Mouse (Mus musculus): ENCODE measurements around the gene Lsp1. TPM values are rescaled to one million over a fixed set of nuclear protein-coding genes. Genes with fewer than 3 reads are reported as not detected.

Gene Lsp1
- total and polyA plus RNA-seq, 2 experiments = 1.4 to 6.0 TPM

GRCm38 (mm10) chr7:142483136-142483535 lies 22.5 kb downstream of the Lsp1 start:
- Histone ChIP-seq H3K79me2 (ENCODE audit: control insufficient read depth, insufficient read depth, low read length) (no peaks in the 10 kb centered on the region), H3K27me3 (ENCODE audit: control insufficient read depth, insufficient read depth, low read length) (no peaks in the 10 kb centered on the region), H3K4me1 (ENCODE audit: control insufficient read depth, insufficient read depth, low read length) (no peaks in the 10 kb centered on the region), H3K4me3 (ENCODE audit: insufficient read depth, low read depth, low read length) (no peak overlapping the region), H3K9ac (ENCODE audit: low read depth, low read length) (no peak overlapping the region), H3K27ac (replicated peaks; ENCODE audit: insufficient read depth, low read depth, low read length) (no peak overlapping the region), H3K36me3 (ENCODE audit: control insufficient read depth, insufficient read depth, low read length) (no peaks in the 10 kb centered on the region)
- 93% methylated on average over 11 of the region's 11 CpGs for WGBS
- TF ChIP-seq CTCF (IDR thresholded peaks at IDR 0.05; ENCODE audit: low read depth, low read length) (no peak), POLR2A (IDR thresholded peaks at IDR 0.05; ENCODE audit: extremely low read depth, insufficient read depth, low read length) (no peak)
- no peak for DNase-seq (ENCODE audit: extremely low read depth, low read depth, low spot score)

DNA sequence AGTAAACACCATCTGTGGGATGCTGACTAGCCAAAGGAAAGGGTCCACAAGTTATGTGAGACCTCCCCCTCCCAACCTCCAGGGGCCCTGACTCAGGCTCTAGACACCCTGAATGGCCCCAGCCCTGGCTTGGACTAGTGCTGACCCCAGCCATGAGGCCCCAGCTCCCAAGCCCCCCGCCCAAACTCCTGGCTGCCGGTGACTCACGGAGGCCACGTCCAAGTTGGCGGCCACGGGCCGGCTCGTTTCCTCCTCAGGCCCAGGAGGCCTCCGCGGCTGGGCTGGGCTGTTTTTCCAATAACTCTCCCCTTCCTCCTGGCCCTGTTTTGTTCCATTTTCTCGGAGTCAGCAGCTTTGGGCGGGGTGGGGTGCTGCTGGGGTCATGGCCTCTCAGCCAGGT lies 24.2 kb downstream of the Lsp1 start:
- H3K79me2 ChIP-seq (ENCODE audit: control insufficient read depth, insufficient read depth, low read length) = no peaks in the 10 kb centered on the region
- no peak for DNase-seq (ENCODE audit: extremely low read depth, low read depth, low spot score)
- 79% methylated on average over 12 of the region's 12 CpGs for WGBS
- no peak overlapping the region for H3K27ac ChIP-seq (replicated peaks; ENCODE audit: insufficient read depth, low read depth, low read length)
- H3K36me3 ChIP-seq (ENCODE audit: control insufficient read depth, insufficient read depth, low read length) = no peaks in the 10 kb centered on the region
- TF ChIP-seq CTCF (IDR thresholded peaks at IDR 0.05; ENCODE audit: low read depth, low read length) (no peak), POLR2A (IDR thresholded peaks at IDR 0.05; ENCODE audit: extremely low read depth, insufficient read depth, low read length) (no peak)
- no peak overlapping the region for H3K9ac ChIP-seq (ENCODE audit: low read depth, low read length)
- no peaks in the 10 kb centered on the region for H3K27me3 ChIP-seq (ENCODE audit: control insufficient read depth, insufficient read depth, low read length)
- H3K4me3 ChIP-seq (ENCODE audit: insufficient read depth, low read depth, low read length) = no peak overlapping the region
- H3K4me1 ChIP-seq (ENCODE audit: control insufficient read depth, insufficient read depth, low read length) = no peaks in the 10 kb centered on the region

DNA sequence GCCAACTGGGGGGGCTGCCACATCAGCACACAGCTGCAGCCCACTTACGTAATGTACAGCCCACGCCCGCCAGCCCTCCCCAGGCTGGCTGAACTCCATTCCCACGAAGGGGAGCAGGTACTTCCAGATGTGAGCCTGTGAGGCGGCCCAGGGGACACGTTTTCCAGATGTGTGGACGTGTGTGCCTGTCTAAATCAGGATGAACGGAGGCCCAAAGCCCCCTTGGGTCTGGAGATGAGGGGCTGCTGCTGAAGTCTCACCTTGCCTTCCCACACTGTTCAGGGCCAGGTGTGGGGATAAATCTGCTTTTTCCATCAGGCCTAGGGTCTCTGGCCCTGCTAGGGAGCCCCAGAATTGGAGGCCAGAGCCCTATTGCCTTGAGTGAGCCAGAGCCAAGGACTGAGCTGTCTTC lies 26.1 kb downstream of the Lsp1 start:
- Histone ChIP-seq H3K27ac (replicated peaks; ENCODE audit: insufficient read depth, low read depth, low read length) (no peak overlapping the region), H3K27me3 (ENCODE audit: control insufficient read depth, insufficient read depth, low read length) (no peaks in the 10 kb centered on the region), H3K79me2 (ENCODE audit: control insufficient read depth, insufficient read depth, low read length) (no peaks in the 10 kb centered on the region), H3K4me3 (ENCODE audit: insufficient read depth, low read depth, low read length) (no peak overlapping the region), H3K9ac (ENCODE audit: low read depth, low read length) (no peak overlapping the region), H3K36me3 (ENCODE audit: control insufficient read depth, insufficient read depth, low read length) (no peaks in the 10 kb centered on the region), H3K4me1 (ENCODE audit: control insufficient read depth, insufficient read depth, low read length) (no peaks in the 10 kb centered on the region)
- no peak for TF ChIP-seq CTCF (IDR thresholded peaks at IDR 0.05; ENCODE audit: low read depth, low read length)
- no peak for TF ChIP-seq POLR2A (IDR thresholded peaks at IDR 0.05; ENCODE audit: extremely low read depth, insufficient read depth, low read length)
- DNase-seq (ENCODE audit: extremely low read depth, low read depth, low spot score) = no peak
- WGBS = 92% methylated on average over 8 of the region's 8 CpGs

DNA sequence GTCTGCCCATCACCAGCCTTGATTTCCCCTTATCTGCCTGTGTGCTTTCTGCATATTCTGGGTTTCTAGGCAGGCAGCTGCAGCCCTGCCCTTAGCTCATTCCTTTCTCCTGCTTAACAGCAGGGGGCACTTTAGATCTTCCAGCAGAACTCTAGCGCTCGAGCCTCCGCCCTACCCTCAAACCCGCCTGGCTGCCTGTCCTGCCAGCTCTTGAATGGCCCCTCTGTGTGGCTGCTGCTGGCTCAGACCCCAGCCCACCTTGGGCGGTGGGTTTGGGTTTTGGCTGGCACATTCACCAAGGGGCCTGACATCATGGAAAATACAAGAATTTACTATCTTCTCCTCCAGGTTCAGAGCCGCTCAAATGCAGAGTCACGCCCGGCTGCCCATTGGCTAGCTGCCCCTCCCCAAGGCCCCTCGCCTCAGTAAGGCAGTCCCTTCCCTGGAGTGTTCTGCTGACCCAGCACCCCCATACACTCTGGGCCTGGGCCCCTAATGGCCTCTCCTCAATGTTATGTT lies 26.8 kb downstream of the Lsp1 start:
- no peaks in the 10 kb centered on the region for H3K4me1 ChIP-seq (ENCODE audit: control insufficient read depth, insufficient read depth, low read length)
- H3K4me3 ChIP-seq (ENCODE audit: insufficient read depth, low read depth, low read length) = no peak overlapping the region
- no peak for DNase-seq (ENCODE audit: extremely low read depth, low read depth, low spot score)
- no peaks in the 10 kb centered on the region for H3K27me3 ChIP-seq (ENCODE audit: control insufficient read depth, insufficient read depth, low read length)
- 57% methylated on average over 9 of the region's 9 CpGs for WGBS
- H3K9ac ChIP-seq (ENCODE audit: low read depth, low read length) = no peak overlapping the region
- no peaks in the 10 kb centered on the region for H3K79me2 ChIP-seq (ENCODE audit: control insufficient read depth, insufficient read depth, low read length)
- TF ChIP-seq POLR2A (IDR thresholded peaks at IDR 0.05; ENCODE audit: extremely low read depth, insufficient read depth, low read length) (no peak), CTCF (IDR thresholded peaks at IDR 0.05; ENCODE audit: low read depth, low read length) (no peak)
- no peak overlapping the region for H3K27ac ChIP-seq (replicated peaks; ENCODE audit: insufficient read depth, low read depth, low read length)
- H3K36me3 ChIP-seq (ENCODE audit: control insufficient read depth, insufficient read depth, low read length) = no peaks in the 10 kb centered on the region

DNA sequence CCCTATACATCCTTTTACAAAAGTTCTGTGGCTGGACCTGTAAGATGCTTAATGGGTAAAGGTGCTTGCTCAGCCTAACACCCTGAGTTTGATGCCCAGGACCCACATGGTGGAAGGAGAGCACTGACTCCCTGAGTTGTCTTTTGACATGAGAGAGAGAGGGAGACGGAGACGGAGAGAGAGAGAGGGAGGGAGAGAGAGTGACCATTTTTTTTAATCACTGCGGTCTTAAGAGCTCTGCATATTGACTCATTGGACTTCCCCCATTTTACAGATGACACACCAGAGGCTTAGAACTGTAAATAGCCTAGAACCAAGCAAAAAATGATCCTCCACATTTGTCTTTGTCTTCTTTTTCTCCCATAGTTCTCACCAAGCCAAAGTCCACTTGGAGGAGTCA lies 27.4 kb downstream of the Lsp1 start:
- no peak overlapping the region for H3K9ac ChIP-seq (ENCODE audit: low read depth, low read length)
- 80% methylated on average over 3 of the region's 3 CpGs for WGBS
- no peaks in the 10 kb centered on the region for H3K79me2 ChIP-seq (ENCODE audit: control insufficient read depth, insufficient read depth, low read length)
- H3K4me1 ChIP-seq (ENCODE audit: control insufficient read depth, insufficient read depth, low read length) = no peaks in the 10 kb centered on the region
- TF ChIP-seq CTCF (IDR thresholded peaks at IDR 0.05; ENCODE audit: low read depth, low read length) (no peak), POLR2A (IDR thresholded peaks at IDR 0.05; ENCODE audit: extremely low read depth, insufficient read depth, low read length) (no peak)
- no peaks in the 10 kb centered on the region for H3K36me3 ChIP-seq (ENCODE audit: control insufficient read depth, insufficient read depth, low read length)
- no peaks in the 10 kb centered on the region for H3K27me3 ChIP-seq (ENCODE audit: control insufficient read depth, insufficient read depth, low read length)
- no peak overlapping the region for H3K4me3 ChIP-seq (ENCODE audit: insufficient read depth, low read depth, low read length)
- DNase-seq (ENCODE audit: extremely low read depth, low read depth, low spot score) = no peak
- H3K27ac ChIP-seq (replicated peaks; ENCODE audit: insufficient read depth, low read depth, low read length) = no peak overlapping the region

- 94% methylated on average over 8 of the region's 8 CpGs for WGBS
Observed at GRCm38 (mm10) chr7:142493535-142493934, 32.9 kb downstream of the Lsp1 start.

More at GRCm38 (mm10) chr7:142493535-142493934, 32.9 kb downstream of the Lsp1 start:
- H3K4me3 ChIP-seq (ENCODE audit: insufficient read depth, low read depth, low read length) = no peak overlapping the region
- no peaks in the 10 kb centered on the region for H3K27me3 ChIP-seq (ENCODE audit: control insufficient read depth, insufficient read depth, low read length)
- no peak overlapping the region for H3K27ac ChIP-seq (replicated peaks; ENCODE audit: insufficient read depth, low read depth, low read length)
- no peaks in the 10 kb centered on the region for H3K79me2 ChIP-seq (ENCODE audit: control insufficient read depth, insufficient read depth, low read length)
- DNase-seq (ENCODE audit: extremely low read depth, low read depth, low spot score) = no peak
- H3K36me3 ChIP-seq (ENCODE audit: control insufficient read depth, insufficient read depth, low read length) = no peaks in the 10 kb centered on the region
- H3K4me1 ChIP-seq (ENCODE audit: control insufficient read depth, insufficient read depth, low read length) = no peaks in the 10 kb centered on the region
- no peak overlapping the region for H3K9ac ChIP-seq (ENCODE audit: low read depth, low read length)
- TF ChIP-seq POLR2A (IDR thresholded peaks at IDR 0.05; ENCODE audit: extremely low read depth, insufficient read depth, low read length) (no peak), CTCF (IDR thresholded peaks at IDR 0.05; ENCODE audit: low read depth, low read length) (no peak)
